Mouse (Mus musculus) liver, adult 2 months (tissue): Measurements from ENCODE around the gene Rplp2.

Experiments
- CTCF ChIP-seq: fragments of 200-500 bp; IDR thresholded peaks from 2 replicates; pipeline ENCODE4 v1.5.1; 2011; ENCODE audit warnings: low read depth, low read length, control low read depth
- POLR2A ChIP-seq: fragments of 200-500 bp; IDR thresholded peaks from 2 replicates; pipeline ENCODE4 v1.6.1; 2011; ENCODE audit warnings: low read length, control low read depth; ENCODE audit not compliant: insufficient read depth; ENCODE audit errors: extremely low read depth

DNA sequence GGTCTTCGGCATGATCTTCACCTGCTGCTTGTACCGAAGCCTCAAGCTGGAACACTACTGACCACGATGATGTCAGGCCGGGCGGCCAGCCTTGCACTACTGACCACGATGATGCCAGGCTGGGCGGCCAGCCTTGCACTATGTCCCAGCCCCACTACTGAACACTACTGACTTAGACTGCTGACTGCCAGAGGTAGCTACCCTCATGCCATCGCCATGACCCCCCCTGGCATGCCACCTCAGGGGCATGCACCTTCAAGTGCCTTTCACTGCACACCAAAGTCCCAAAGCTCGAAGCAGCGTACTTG lies 23.4 kb downstream of the Rplp2 start:
- no peak for TF ChIP-seq POLR2A
- TF ChIP-seq CTCF: no peak
